Mouse (Mus musculus) midbrain, embryonic 10.5 days (tissue): ENCODE data around the gene Cdk19. TPM values are rescaled to one million over a fixed set of nuclear protein-coding genes. Genes with fewer than 3 reads are reported as not detected.
"Not testable (repeated sequence)": the region's sequence is repeated elsewhere in the genome, so short reads cannot be mapped to it uniquely, and the experiment has no call there.

Source experiments
- DNase-seq: peaks from one replicate; pipeline ENCODE4 v3.0.0-alpha.2; 2017; ENCODE audit warnings: low spot score
- H3K27ac ChIP-seq: fragments of 300-500 bp; sonication (generic); replicated peaks from 2 replicates; pipeline ENCODE4 v1.5.1; 2016; ENCODE audit warnings: mild to moderate bottlenecking
- H3K27me3 ChIP-seq: fragments of 300-500 bp; sonication (generic); 2 replicates; pipeline ENCODE4 v1.6.1; 2016; ENCODE audit warnings: low read depth, mild to moderate bottlenecking; ENCODE audit not compliant: poor library complexity, severe bottlenecking
- H3K36me3 ChIP-seq: fragments of 300-500 bp; sonication (generic); 2 replicates; pipeline ENCODE4 v1.6.1; 2016; ENCODE audit warnings: mild to moderate bottlenecking, moderate library complexity
- H3K4me1 ChIP-seq: fragments of 300-500 bp; sonication (generic); 2 replicates; pipeline ENCODE4 v1.6.1; 2016
- H3K4me3 ChIP-seq: fragments of 300-500 bp; sonication (generic); 2 replicates; pipeline ENCODE4 v1.5.1; 2016; ENCODE audit warnings: mild to moderate bottlenecking, moderate library complexity
- H3K9me3 ChIP-seq: fragments of 300-500 bp; sonication (generic); replicated peaks from 2 replicates; pipeline ENCODE4 v1.6.1; 2016; ENCODE audit warnings: mild to moderate bottlenecking
- WGBS: fragments of 180-500 bp; shearing (Covaris S2); methylation state at CpG from one replicate; pipeline ENCODE4 v1.1.7; 2016; 5-methylcytosine and 5-hydroxymethylcytosine counted together
- polyA plus RNA-seq: library from polyadenylated mRNA; unstranded; fragments of >200 nt; fragmentation: Nextera tagmentation; extraction: Ambion mirVana; gene quantifications from 2 replicates; pipeline ENCODE4 v1.2.1, GENCODE M21; 2016

Gene Cdk19
- 4.1 and 6.3 TPM in 2 replicates for polyA plus RNA-seq

DNA sequence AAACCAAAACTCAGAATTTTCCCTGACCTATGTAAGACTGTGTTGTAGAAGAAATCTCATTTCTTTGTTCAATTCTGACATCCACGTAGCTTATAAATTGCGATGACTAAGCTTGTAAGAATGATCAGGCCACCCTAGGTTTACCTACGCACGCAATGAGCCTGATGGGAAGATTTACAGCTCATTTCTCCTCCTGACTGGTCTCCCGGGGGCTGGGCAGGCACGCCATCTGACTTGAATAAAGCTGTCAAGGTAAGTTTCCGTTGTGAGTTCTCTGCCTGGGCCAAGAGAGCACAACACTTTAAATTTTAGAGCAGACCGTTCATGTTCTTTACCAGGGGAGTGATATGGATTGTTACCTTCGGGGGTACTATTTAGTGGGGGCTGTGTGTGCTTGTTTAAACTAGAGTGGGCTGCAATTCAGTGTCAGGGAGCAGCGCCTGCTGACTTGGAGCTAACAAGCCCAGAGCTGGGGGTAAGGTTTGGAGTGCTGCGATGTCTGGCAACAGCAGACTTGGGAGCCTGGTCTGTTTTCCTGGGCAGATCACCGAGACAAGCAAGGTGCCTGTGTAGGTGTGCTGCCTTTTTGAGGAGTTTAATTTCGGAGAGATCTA, at the start of gene Cdk19:
TSS of gene Cdk19 (plus strand) at position 214 of the 614 bp plus-strand sequence.
- Histone ChIP-seq H3K4me3 (no peak within 1 kb of the TSS), H3K9me3 (no peaks in the 10 kb centered on the region), H3K4me1 (peaks cover 10% of the 10 kb centered on the region), H3K36me3 (no peaks in the 10 kb centered on the region), H3K27me3 (0 out of 2 replicates have a peak, but pooled peaks cover 5% of the 10 kb centered on the region), H3K27ac (no peak within 1 kb of the TSS)
- WGBS = 50% methylated on average over 13 of the region's 13 CpGs
- DNase-seq = no peak

DNA sequence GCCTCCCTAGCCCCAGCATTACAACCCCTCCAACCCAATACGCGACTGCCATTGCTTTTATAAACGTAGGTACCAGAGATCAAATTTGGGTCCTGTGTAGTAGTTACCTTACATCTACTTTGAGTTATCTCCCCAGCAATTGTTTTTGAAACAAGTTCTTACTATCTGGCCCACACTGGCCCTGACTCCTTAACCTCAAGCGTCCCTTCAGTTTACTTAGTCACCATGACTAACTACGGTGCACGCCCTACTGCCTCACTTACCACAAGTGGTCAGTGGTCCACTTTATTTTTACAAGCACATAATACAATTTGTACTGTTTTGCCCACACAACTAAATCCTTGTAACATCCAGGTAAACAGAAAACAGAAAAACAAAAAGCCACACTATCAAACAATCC, 46.7 kb upstream of the Cdk19 start:
- H3K27ac ChIP-seq = no peak overlapping the region
- H3K9me3 ChIP-seq = no peaks in the 10 kb centered on the region
- no peaks in the 10 kb centered on the region for H3K27me3 ChIP-seq
- WGBS = 94% methylated on average over 6 of the region's 6 CpGs
- no peak for DNase-seq
- peaks cover 81% of the 10 kb centered on the region for H3K36me3 ChIP-seq
- H3K4me1 ChIP-seq = peaks cover 3% of the 10 kb centered on the region; the same call in 1 of the 2 replicates
- H3K4me3 ChIP-seq = no peak overlapping the region

DNA sequence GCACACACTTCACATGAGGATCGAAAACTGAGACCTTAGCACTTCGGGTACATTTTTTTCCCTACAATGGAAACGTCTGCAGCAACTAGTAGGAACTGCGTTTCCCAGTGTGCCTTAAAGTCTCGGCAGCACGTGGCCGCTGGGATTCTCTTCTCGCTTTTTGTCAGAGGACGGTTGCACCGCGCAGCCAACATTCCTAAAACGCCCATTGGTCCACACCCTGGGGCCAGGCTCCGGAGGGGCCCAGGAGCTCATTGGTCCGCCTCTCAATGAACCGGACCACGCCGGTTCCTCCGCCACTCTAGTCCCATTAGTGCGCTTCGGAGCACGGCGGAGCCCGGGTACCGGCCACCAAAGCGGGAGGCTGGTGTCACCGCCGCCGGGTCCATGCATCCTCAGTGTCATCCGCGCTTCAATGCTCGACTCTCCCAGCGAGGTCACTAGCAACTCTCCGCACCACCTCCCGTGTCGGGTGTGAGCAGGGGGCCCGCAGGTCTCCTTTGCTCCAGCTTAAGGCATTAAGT, 38.7 kb upstream of the Cdk19 start:
- H3K27ac ChIP-seq = peak overlapping the region; percentile 98
- DNase-seq = peak; percentile 89
- no peaks in the 10 kb centered on the region for H3K27me3 ChIP-seq
- peaks cover 39% of the 10 kb centered on the region for H3K36me3 ChIP-seq
- H3K4me1 ChIP-seq = peaks cover 38% of the 10 kb centered on the region
- peak overlapping the region; percentile 98 for H3K4me3 ChIP-seq
- no peaks in the 10 kb centered on the region for H3K9me3 ChIP-seq
- WGBS = under 1% methylated on average over 36 of the region's 36 CpGs

DNA sequence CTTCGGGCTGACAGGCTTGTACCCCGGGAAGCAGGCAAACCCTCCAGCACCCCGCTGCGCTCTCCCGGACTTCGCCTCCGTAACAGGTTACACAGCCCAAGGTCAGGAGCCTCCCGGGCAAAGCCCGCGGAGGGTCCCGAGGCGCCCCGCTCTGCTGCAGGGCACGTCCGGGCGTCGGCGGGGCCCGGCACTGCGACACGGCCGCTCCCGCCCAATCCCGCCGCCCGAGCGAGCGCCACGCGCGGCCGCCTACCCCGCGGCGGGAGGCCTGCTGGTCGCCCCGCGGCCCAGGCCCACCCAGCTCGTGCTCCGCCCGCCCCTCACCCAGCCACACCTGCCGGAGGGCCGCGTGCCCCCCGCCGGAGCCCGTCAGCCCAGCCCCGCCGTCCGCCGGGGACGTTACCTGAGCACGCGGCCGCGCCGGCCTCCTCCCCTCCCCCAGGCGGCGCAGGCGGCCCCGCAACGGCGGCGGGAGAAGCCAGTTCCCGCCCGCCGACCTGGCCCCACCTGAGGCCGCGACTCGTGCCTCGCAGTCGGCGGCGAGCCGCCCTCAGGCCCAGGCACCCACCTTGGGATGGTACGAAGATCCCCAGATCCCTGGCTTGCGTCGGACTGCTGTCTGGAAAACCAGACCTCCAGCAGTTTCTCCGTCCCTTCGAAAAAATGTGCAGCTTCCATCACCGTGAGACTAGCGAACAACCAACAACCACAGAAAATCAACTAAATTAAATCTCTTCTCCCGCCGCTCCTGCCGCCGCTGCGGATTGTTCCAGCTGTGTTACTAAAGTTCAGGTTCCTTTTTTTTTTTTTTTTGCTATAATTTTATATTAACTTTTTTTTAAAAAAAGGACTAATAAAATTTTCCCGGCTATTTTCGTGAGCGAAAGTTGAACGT, 37.9 kb upstream of the Cdk19 start:
- H3K9me3 ChIP-seq, H3K27me3 ChIP-seq: not testable (repeated sequence)
- Histone ChIP-seq H3K4me3 (peak overlapping the region; percentile 98), H3K36me3 (peaks cover 32% of the 10 kb centered on the region), H3K4me1 (peaks cover 38% of the 10 kb centered on the region), H3K27ac (peak overlapping the region; percentile 98)
- WGBS = under 1% methylated on average over 80 of the region's 91 CpGs
- peak; percentile 70 for DNase-seq

DNA sequence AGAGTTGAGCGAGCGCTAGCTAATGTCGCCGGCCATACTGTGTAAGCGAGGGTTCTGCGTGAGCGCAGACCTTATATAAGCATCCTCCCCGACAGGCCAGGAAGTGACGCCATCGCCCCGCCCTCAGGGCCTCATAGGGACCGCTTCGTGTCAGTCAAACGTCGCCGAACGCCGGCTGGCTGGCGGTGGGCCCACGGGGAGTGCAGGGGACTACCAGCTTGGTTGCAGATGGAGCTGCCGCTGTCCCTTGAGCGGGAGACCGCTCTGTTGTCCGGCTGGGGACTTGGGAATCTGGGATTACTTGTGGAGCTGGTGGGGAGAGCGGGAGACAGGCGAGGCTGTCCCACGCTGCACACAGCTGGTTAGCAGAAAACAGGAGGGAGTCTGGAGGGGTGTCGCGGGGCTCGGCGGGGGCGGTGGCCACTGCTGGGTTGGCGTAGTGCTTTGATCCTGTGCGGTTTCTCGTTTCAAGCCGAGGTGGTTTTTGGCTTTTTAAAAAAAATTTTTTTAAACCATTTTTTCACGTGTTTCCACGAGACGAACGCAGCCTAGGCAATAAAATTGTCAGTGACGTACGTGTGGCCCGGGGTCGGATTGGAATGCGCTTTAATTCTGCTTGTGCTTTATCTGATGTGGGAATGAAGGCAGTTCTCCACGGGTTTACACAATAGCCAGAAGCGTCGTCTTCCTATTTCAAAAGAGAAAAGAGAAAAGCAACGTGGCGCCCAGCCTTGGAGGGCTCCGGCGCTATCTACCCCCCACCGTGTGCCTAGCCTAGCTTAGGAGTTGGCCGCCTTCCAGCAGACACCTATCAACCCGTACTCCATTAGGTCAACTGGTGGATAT, 37.0 kb upstream of the Cdk19 start, which contains the start of gene Amd1:
TSS of gene Amd1 (minus strand) at position 47 of the 846 bp plus-strand sequence.
- Histone ChIP-seq H3K27me3 (no peaks in the 10 kb centered on the region), H3K9me3 (no peaks in the 10 kb centered on the region; the same call in 1 of the 2 replicates), H3K4me3 (peak within 1 kb of the TSS; percentile 98), H3K4me1 (peaks cover 38% of the 10 kb centered on the region), H3K36me3 (peaks cover 22% of the 10 kb centered on the region), H3K27ac (peak within 1 kb of the TSS; percentile 98)
- DNase-seq = peak; percentile 99
- under 1% methylated on average over 55 of the region's 55 CpGs for WGBS

DNA sequence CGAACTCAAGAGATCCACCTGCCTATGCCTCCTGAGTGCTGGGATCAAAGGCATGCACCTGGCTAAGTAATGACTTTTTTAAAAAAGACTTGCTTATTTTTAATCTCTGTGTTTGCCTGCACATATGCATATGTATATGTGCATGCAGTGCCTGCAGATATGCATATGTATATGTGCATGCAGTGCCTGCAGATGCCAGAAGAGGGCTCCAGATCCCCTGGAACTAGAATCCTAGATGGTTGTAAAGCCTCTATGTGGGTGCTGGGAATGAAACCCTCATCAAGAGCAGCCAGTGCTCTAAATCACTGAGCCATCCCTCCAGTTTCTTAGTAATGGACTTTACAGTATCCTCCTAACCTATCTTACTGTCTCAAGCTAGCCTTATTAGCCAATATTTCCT, 33.4 kb upstream of the Cdk19 start:
- no peaks in the 10 kb centered on the region; the same call in 1 of the 2 replicates for H3K9me3 ChIP-seq
- no peak overlapping the region for H3K27ac ChIP-seq
- H3K4me1 ChIP-seq = peaks cover 12% of the 10 kb centered on the region
- no peaks in the 10 kb centered on the region for H3K27me3 ChIP-seq
- no peaks in the 10 kb centered on the region for H3K36me3 ChIP-seq
- 97% methylated on average over 1 of the region's 1 CpGs for WGBS
- no peak overlapping the region for H3K4me3 ChIP-seq
- DNase-seq = no peak

DNA sequence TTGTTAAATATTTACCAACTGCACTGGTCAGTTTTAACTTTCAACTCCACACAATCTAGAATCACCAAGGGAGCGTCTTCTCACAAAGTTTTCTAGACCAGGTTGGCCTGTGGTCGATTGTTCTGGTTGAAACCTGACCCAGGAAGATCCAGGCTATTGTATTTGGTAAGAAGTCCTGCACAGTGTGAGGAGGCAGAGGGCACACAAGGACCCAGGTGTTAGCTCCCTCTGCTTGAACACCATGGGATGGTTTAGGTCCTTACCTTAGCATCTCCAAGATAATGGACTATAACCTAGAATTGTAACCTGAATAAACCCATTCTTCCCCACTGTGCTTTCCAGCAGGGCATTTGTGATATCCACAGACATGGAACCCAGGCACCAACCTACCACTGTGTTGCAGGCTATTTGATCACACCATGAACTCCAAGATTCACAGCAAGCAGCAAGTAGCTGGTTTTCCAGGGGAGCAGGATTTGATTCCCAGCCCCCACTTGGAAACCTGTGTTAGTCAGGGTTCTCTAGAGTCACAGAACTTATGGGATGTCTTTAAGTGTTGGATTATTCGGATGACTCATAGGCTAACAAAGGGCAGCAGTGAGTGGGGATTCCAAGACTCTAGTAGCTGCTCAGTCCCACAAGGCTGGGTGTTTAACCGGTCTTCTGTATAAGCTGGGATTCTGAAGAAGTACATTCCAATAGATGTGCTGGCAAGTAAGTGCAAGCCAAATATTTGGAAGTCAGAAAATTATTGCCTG, 31.4 kb upstream of the Cdk19 start:
- no peak for DNase-seq
- H3K4me3 ChIP-seq = no peak overlapping the region
- peaks cover 8% of the 10 kb centered on the region for H3K4me1 ChIP-seq
- no peaks in the 10 kb centered on the region for H3K27me3 ChIP-seq
- H3K27ac ChIP-seq = no peak overlapping the region
- H3K36me3 ChIP-seq = no peaks in the 10 kb centered on the region
- no peaks in the 10 kb centered on the region; the same call in 1 of the 2 replicates for H3K9me3 ChIP-seq
- WGBS = 64% methylated on average over 4 of the region's 4 CpGs

DNA sequence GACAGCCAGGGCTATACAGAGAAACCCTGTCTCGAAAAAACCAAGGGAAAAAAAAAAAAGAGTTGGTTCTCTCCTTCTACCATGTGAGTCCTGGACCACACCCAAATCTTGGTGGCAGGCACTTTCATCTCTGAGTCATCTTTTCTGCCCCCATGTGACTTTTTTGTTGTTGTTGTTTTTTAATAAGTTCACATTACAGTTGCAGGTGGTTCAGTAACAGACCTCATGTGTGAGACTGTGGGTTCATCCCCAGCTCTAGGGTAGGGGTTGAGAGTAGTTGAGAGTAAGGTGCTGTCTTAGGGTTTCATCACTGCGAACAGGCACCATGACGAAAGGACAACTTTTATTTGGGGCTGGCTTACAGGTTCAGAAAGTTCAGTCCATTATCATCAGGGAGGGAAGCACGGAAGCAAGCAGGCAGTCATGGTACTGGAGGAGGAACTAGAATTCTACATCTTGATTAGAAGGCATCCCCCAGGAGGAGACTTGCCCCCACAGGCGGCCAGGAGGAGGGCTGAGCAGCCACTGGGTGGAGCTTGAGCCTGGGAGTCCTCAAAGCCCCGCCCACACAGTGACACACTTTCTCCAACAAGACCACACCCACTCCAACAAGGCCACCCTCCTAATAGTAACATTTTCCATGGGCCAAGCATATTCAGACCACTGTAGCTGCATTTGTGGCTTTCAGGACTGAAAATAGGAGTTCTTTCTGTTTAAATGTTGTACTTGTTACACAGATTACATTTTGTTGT, 29.3 kb upstream of the Cdk19 start:
- no peak for DNase-seq
- Histone ChIP-seq H3K4me3 (no peak overlapping the region), H3K4me1 (peaks cover 3% of the 10 kb centered on the region; the same call in 1 of the 2 replicates), H3K9me3 (no peaks in the 10 kb centered on the region; the same call in 1 of the 2 replicates), H3K27me3 (no peaks in the 10 kb centered on the region), H3K36me3 (no peaks in the 10 kb centered on the region), H3K27ac (no peak overlapping the region)
- 52% methylated on average over 6 of the region's 6 CpGs for WGBS

DNA sequence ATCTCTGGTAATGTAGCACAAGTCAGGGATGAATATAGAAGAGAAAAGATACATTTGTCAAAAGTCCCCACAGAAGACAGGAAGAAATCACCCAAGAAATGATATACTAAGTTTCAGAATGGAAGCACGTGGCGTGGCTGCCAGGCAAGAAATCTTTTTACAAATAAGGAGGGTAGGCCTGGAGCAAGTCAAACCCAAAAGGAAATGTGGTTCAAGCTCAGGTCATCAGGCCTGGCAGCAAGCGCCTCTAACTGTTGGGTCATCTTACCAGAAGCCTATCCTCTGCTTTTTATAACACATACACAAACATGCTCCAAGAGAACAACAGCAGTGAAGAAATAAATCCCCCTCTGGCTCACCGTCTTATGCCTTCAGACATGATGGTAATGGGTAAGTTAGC, 26.6 kb upstream of the Cdk19 start:
- no peaks in the 10 kb centered on the region for H3K27me3 ChIP-seq
- H3K4me1 ChIP-seq = peaks cover 3% of the 10 kb centered on the region; the same call in 1 of the 2 replicates
- DNase-seq = no peak
- H3K4me3 ChIP-seq = no peak overlapping the region
- WGBS = 88% methylated on average over 4 of the region's 4 CpGs
- no peaks in the 10 kb centered on the region for H3K36me3 ChIP-seq
- no peaks in the 10 kb centered on the region for H3K9me3 ChIP-seq
- H3K27ac ChIP-seq = no peak overlapping the region

DNA sequence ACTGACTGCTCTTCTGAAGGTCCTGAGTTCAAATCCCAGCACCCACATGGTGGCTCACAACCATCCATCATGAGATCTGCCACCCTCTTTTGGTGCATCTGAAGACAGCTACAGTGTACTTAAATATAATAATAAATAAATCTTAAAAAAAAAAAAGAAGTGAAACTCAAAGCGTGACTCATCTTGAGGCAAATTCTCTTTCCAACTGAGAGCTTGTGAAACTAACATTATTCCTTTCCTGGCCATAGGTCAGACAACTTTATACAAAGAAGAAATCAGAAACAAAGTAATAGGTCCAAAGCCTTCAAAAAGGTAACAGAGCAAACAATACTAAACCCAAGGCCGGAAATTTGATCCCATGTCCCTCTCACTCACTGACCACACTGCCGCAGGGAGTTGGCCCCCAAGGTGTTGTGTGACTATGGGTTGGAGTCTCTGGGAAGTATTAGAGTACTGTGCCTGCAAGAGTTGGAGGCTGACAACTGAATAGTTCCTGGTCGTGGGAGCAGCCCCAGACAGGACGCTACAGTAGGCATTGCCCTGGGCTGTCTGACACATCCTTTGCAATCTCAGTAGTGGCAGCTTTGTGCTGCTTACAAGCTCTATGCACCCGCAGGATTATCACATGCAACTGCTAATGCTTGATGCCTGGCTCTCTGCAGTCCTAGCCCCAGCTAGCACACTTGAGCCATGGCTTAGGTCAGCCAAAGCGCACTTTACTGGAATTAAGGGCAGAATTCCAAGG, 22.4 kb upstream of the Cdk19 start:
- no peak overlapping the region for H3K27ac ChIP-seq
- H3K27me3 ChIP-seq = no peaks in the 10 kb centered on the region
- peaks cover 5% of the 10 kb centered on the region; the same call in 1 of the 2 replicates for H3K9me3 ChIP-seq
- 68% methylated on average over 7 of the region's 7 CpGs for WGBS
- no peaks in the 10 kb centered on the region for H3K36me3 ChIP-seq
- no peaks in the 10 kb centered on the region for H3K4me1 ChIP-seq
- no peak for DNase-seq
- no peak overlapping the region for H3K4me3 ChIP-seq
